Mouse (Mus musculus) gastrocnemius, postnatal 10 days (tissue): Measurements from ENCODE around the gene Ip6k2. TPM values are rescaled to one million over a fixed set of nuclear protein-coding genes. Genes with fewer than 3 reads are reported as not detected.

Experiments
- DNase-seq: peaks from one replicate; pipeline ENCODE4 v3.0.0; 2021; ENCODE audit warnings: mixed read lengths
- microRNA-seq, 2 experiments: library from miRNA; unstranded; fragments of <30 nt; microRNA quantifications; one replicate each; pipeline ENCODE4 v1.2.0; 2021
- total RNA-seq, 2 experiments: library from RNA; stranded (reverse); gene quantifications; 2 replicates each; pipeline ENCODE4 v1.2.3; 2021

The Ip6k2 gene
- total RNA-seq, 2 experiments from 2014 or later: 30.6 to 39.6 TPM

- DNase-seq: no peak
Measured at GRCm38 (mm10) chr9:108824144-108824685, 40.6 kb downstream of the Ip6k2 start.

GRCm38 (mm10) chr9:108824755-108825413, 41.3 kb downstream of the Ip6k2 start:
- DNase-seq: no peak

GRCm38 (mm10) chr9:108825820-108826699, 42.5 kb downstream of the Ip6k2 start, which contains the start of gene Celsr3:
Gene Celsr3, plus strand, starts transcription at chr9:108826320.
- DNase-seq: peak; percentile 43

- peak; percentile 83 for DNase-seq
Measured at GRCm38 (mm10) chr9:108826700-108827340, 43.2 kb downstream of the Ip6k2 start.

- no peak for DNase-seq
Measured at GRCm38 (mm10) chr9:108827454-108827853, 43.9 kb downstream of the Ip6k2 start.

GRCm38 (mm10) chr9:108827906-108828305, 44.3 kb downstream of the Ip6k2 start:
- DNase-seq: no peak

GRCm38 (mm10) chr9:108831637-108832036, 48.0 kb downstream of the Ip6k2 start:
- no peak for DNase-seq

- DNase-seq: peak; percentile 75
Measured at GRCm38 (mm10) chr9:108832390-108833108, 49.0 kb downstream of the Ip6k2 start.

GRCm38 (mm10) chr9:108842989-108843388, 59.4 kb downstream of the Ip6k2 start:
- DNase-seq: peak; percentile 63

GRCm38 (mm10) chr9:108845390-108845789, 61.8 kb downstream of the Ip6k2 start:
- DNase-seq: no peak

- DNase-seq: no peak
Measured at GRCm38 (mm10) chr9:108847374-108847773, 63.8 kb downstream of the Ip6k2 start.

- no peak for DNase-seq
Measured at GRCm38 (mm10) chr9:108848419-108848818, 64.8 kb downstream of the Ip6k2 start.

- DNase-seq: peak; percentile 26
Measured at GRCm38 (mm10) chr9:108852976-108853375, 69.4 kb downstream of the Ip6k2 start, which contains the start of gene Slc26a6. Gene Slc26a6, plus strand, starts transcription at chr9:108853283.

GRCm38 (mm10) chr9:108853635-108854240, 70.1 kb downstream of the Ip6k2 start:
- DNase-seq: peak; percentile 87

- DNase-seq: peak; percentile 80
Measured at GRCm38 (mm10) chr9:108854241-108854696, 70.7 kb downstream of the Ip6k2 start.

GRCm38 (mm10) chr9:108855335-108855734, 71.7 kb downstream of the Ip6k2 start:
- DNase-seq: no peak

Small RNA genes lying within 50 kb of the gene (microRNA-seq; reads per million reads assigned to microRNA genes)
- 0 reads per million in 2 experiments for gene Gm23156

Other genes starting within 250 kb of the Ip6k2 start
- 10 to 100 TPM; 57.2 to 76.4 TPM for gene Impdh2, start 223.5 kb upstream of the Ip6k2 start, total RNA-seq
- gene Ndufaf3, start 216.4 kb upstream of the Ip6k2 start, total RNA-seq: 10 to 100 TPM; 35.3 to 35.4 TPM
- gene Dalrd3, start 213.9 kb upstream of the Ip6k2 start, total RNA-seq: 10 to 100 TPM in 1 of 2 experiments, 1 to 10 TPM in 1; 6.6 to 11.5 TPM
- 10 to 100 TPM; 12.4 to 17.3 TPM for gene Wdr6, start 205.1 kb upstream of the Ip6k2 start, total RNA-seq
- 1 to 10 TPM; 4.8 to 6.6 TPM for gene P4htm, start 186.1 kb upstream of the Ip6k2 start, total RNA-seq
- 10 to 100 TPM; 62.5 to 67.0 TPM for gene Arih2, start 134.4 kb upstream of the Ip6k2 start, total RNA-seq
- 10 to 100 TPM; 63.7 to 69.4 TPM for gene Slc25a20, start 121.7 kb upstream of the Ip6k2 start, total RNA-seq
- 100 to 1,000 TPM; 113 TPM for gene Prkar2a, start 94.5 kb upstream of the Ip6k2 start, total RNA-seq
- gene Nckipsd, start 24.6 kb downstream of the Ip6k2 start, total RNA-seq: 1 to 10 TPM; 5.3 to 6.3 TPM
- under 1 TPM; 0.14 to 0.54 TPM for gene Celsr3, start 42.5 kb downstream of the Ip6k2 start, total RNA-seq
- 10 to 100 TPM; 10.8 to 12.9 TPM for gene Slc26a6, start 69.5 kb downstream of the Ip6k2 start, total RNA-seq
- not detected for gene Tmem89, start 130.8 kb downstream of the Ip6k2 start, total RNA-seq
- gene Uqcrc1, start 152.8 kb downstream of the Ip6k2 start, total RNA-seq: 100 to 1,000 TPM; 676 to 836 TPM
- 1 to 10 TPM; 5.4 to 6.9 TPM for gene Col7a1, start 169.8 kb downstream of the Ip6k2 start, total RNA-seq
- 1 to 10 TPM in 1 of 2 experiments, under 1 TPM in 1; 0.82 to 1.2 TPM for gene Ucn2, start 202.2 kb downstream of the Ip6k2 start, total RNA-seq
- 10 to 100 TPM; 26.9 TPM for gene Pfkfb4, start 208.0 kb downstream of the Ip6k2 start, total RNA-seq